Mouse (Mus musculus): ENCODE results near the gene Sdk1. TPM values are rescaled to one million over a fixed set of nuclear protein-coding genes. Genes with fewer than 3 reads are reported as not detected.
A peak's percentile ranks its signal among the peaks of the same experiment; 100 is the strongest.

The Sdk1 gene
- polyA plus RNA-seq (2015; fragmentation: Nextera tagmentation; extraction: Ambion mirVana): 2.0 and 2.3 TPM in 2 replicates

DNA sequence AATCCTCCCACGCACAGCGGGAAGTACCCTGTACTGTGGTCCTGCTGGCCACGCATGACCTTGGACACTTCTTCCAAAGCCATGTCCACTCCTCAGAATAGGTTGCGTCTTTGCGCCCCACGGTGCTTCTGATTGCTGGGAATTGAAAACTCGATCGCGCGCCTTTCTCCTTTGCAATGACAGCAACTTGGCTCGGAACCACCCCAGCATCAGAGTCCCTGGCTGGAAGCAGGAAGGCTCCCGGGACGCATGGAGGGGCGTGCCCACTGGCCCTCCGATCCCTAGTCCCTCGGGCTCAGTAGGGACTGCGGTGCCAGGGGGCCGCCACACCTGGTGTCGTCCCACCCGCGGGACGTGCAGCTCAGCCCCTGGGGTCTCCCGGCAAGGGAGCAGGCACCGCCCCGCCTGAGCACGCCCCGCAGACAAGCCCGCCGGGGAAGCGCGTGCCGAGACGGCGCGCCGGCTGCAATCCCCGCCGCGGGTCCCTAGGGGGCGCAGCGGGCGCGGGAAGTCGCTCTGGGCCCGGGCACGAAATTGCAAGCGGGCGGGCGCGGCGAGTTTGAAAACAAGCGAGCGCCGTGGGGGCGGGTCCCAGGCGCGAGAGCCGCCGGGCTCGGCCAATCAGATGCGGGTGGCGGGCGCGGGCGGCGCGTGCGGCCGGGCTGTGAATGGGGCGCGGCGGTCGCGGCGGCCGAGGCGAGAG lies at the start of gene Sdk1:
Sdk1 (plus strand) TSS at position 650 of the 703 bp plus-strand sequence.
- Histone ChIP-seq H3K36me3 (ENCODE audit: control insufficient read depth, insufficient read depth, low read length) (no peaks in the 10 kb centered on the region), H3K4me1 (ENCODE audit: control insufficient read depth, insufficient read depth, low read depth, low read length) (peaks cover 24% of the 10 kb centered on the region), H3K9me3 (ENCODE audit: control insufficient read depth, low read length) (no peaks in the 10 kb centered on the region), H3K27ac (ENCODE audit: low read depth, low read length) (peak within 1 kb of the TSS; percentile 57), H3K27me3 (replicated peaks; ENCODE audit: control insufficient read depth, insufficient read depth, low read length) (peaks cover 11% of the 10 kb centered on the region), H3K4me3 (ENCODE audit: low read length) (peak within 1 kb of the TSS; percentile 81), H3K4me2 (ENCODE audit: low read length) (peak within 1 kb of the TSS; percentile 97), H3K9ac (ENCODE audit: low read depth, low read length) (peak within 1 kb of the TSS; percentile 87)
- ATAC-seq: peak; percentile 97
- 0% methylated on average over 55 of the region's 77 CpGs for WGBS

- H3K4me2 ChIP-seq (ENCODE audit: low read length): peak overlapping the region; percentile 24; the same call in 1 of the 2 replicates
- 44% methylated on average over 4 of the region's 4 CpGs for WGBS
- no peaks in the 10 kb centered on the region for H3K9me3 ChIP-seq (ENCODE audit: control insufficient read depth, low read length)
- H3K4me3 ChIP-seq (ENCODE audit: low read length): no peak overlapping the region
- 0 out of 2 replicates have a peak, but pooled peaks have one; percentile 37 for ATAC-seq
- peaks cover 4% of the 10 kb centered on the region for H3K4me1 ChIP-seq (ENCODE audit: control insufficient read depth, insufficient read depth, low read depth, low read length)
- no peak overlapping the region for H3K27ac ChIP-seq (ENCODE audit: low read depth, low read length)
- no peaks in the 10 kb centered on the region for H3K27me3 ChIP-seq (replicated peaks; ENCODE audit: control insufficient read depth, insufficient read depth, low read length)
- H3K36me3 ChIP-seq (ENCODE audit: control insufficient read depth, insufficient read depth, low read length): no peaks in the 10 kb centered on the region
- H3K9ac ChIP-seq (ENCODE audit: low read depth, low read length): no peak overlapping the region
These were observed 44.0 kb upstream of the Sdk1 start for GRCm38 (mm10) chr5:141197278-141197677.

- WGBS: 76% methylated on average over 11 of the region's 11 CpGs
These were observed 38.8 kb upstream of the Sdk1 start for GRCm38 (mm10) chr5:141202276-141203065.

GRCm38 (mm10) chr5:141207061-141207460 lies 34.2 kb upstream of the Sdk1 start:
- Histone ChIP-seq H3K27me3 (replicated peaks; ENCODE audit: control insufficient read depth, insufficient read depth, low read length) (no peaks in the 10 kb centered on the region), H3K4me1 (ENCODE audit: control insufficient read depth, insufficient read depth, low read depth, low read length) (peaks cover 4% of the 10 kb centered on the region; the same call in 1 of the 2 replicates), H3K36me3 (ENCODE audit: control insufficient read depth, insufficient read depth, low read length) (no peaks in the 10 kb centered on the region), H3K4me2 (ENCODE audit: low read length) (no peak overlapping the region), H3K4me3 (ENCODE audit: low read length) (no peak overlapping the region), H3K9me3 (ENCODE audit: control insufficient read depth, low read length) (no peaks in the 10 kb centered on the region), H3K27ac (ENCODE audit: low read depth, low read length) (no peak overlapping the region), H3K9ac (ENCODE audit: low read depth, low read length) (no peak overlapping the region)
- ATAC-seq: no peak
- 54% methylated on average over 5 of the region's 5 CpGs for WGBS

More at GRCm38 (mm10) chr5:141202276-141203065, 38.8 kb upstream of the Sdk1 start:
- peaks cover 4% of the 10 kb centered on the region for H3K4me1 ChIP-seq (ENCODE audit: control insufficient read depth, insufficient read depth, low read depth, low read length)
- no peak overlapping the region for H3K9ac ChIP-seq (ENCODE audit: low read depth, low read length)
- H3K36me3 ChIP-seq (ENCODE audit: control insufficient read depth, insufficient read depth, low read length): no peaks in the 10 kb centered on the region
- no peak overlapping the region for H3K27ac ChIP-seq (ENCODE audit: low read depth, low read length)
- ATAC-seq: no peak
- no peaks in the 10 kb centered on the region for H3K9me3 ChIP-seq (ENCODE audit: control insufficient read depth, low read length)
- no peak overlapping the region for H3K4me2 ChIP-seq (ENCODE audit: low read length)
- H3K4me3 ChIP-seq (ENCODE audit: low read length): no peak overlapping the region
- H3K27me3 ChIP-seq (replicated peaks; ENCODE audit: control insufficient read depth, insufficient read depth, low read length): no peaks in the 10 kb centered on the region

DNA sequence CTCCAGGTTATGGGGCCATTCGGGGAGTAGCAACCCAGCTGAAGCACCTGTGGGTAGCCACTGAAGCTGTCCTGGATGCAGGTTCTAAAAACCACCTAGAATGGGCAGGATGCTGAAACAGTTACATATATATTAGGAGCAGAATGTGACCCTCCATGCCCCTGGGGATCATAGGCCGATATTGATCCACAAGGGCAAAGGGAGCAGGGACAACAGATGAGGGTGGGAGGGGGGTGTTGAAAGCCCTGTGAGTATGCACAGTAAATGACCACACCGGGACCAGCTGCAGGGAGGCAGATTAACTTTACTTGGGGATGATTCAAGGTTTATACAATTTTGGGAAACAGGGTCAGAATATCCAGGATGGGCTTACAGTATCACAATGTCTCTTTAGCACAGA lies 16.0 kb upstream of the Sdk1 start:
- WGBS: 88% methylated on average over 3 of the region's 3 CpGs
- no peak for ATAC-seq
- H3K4me2 ChIP-seq (ENCODE audit: low read length): no peak overlapping the region
- H3K9ac ChIP-seq (ENCODE audit: low read depth, low read length): no peak overlapping the region
- no peak overlapping the region for H3K4me3 ChIP-seq (ENCODE audit: low read length)
- H3K4me1 ChIP-seq (ENCODE audit: control insufficient read depth, insufficient read depth, low read depth, low read length): no peaks in the 10 kb centered on the region
- H3K36me3 ChIP-seq (ENCODE audit: control insufficient read depth, insufficient read depth, low read length): no peaks in the 10 kb centered on the region
- H3K27me3 ChIP-seq (replicated peaks; ENCODE audit: control insufficient read depth, insufficient read depth, low read length): no peaks in the 10 kb centered on the region
- no peaks in the 10 kb centered on the region for H3K9me3 ChIP-seq (ENCODE audit: control insufficient read depth, low read length)
- no peak overlapping the region for H3K27ac ChIP-seq (ENCODE audit: low read depth, low read length)

GRCm38 (mm10) chr5:141234326-141234725 lies 7.0 kb upstream of the Sdk1 start:
- peaks cover 5% of the 10 kb centered on the region for H3K27me3 ChIP-seq (replicated peaks; ENCODE audit: control insufficient read depth, insufficient read depth, low read length)
- WGBS: 23% methylated on average over 4 of the region's 4 CpGs
- no peaks in the 10 kb centered on the region for H3K9me3 ChIP-seq (ENCODE audit: control insufficient read depth, low read length)
- no peak overlapping the region for H3K27ac ChIP-seq (ENCODE audit: low read depth, low read length)
- no peak overlapping the region for H3K9ac ChIP-seq (ENCODE audit: low read depth, low read length)
- ATAC-seq: no peak
- H3K4me2 ChIP-seq (ENCODE audit: low read length): no peak overlapping the region
- peaks cover 2% of the 10 kb centered on the region; the same call in 1 of the 2 replicates for H3K4me1 ChIP-seq (ENCODE audit: control insufficient read depth, insufficient read depth, low read depth, low read length)
- no peak overlapping the region for H3K4me3 ChIP-seq (ENCODE audit: low read length)
- H3K36me3 ChIP-seq (ENCODE audit: control insufficient read depth, insufficient read depth, low read length): no peaks in the 10 kb centered on the region

DNA sequence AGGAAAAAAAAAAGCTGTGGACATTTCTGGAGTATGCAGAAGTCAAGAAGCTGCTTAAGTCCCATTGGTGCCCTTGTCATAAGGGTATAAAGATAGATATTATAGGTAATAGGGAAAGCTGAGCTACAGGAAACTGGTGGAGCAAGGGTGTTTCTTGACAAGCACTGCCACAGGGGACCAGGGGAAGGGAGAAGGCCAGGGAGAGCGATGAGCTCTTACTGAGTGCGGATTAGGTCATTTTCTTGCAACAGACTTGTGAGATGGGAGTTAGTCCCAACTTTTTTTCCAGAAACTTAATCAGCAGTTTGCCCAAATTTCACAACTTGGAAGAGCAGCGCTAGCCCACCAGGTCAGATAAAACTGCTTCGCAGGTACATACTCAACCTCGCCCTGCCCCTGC lies 1.9 kb upstream of the Sdk1 start:
- Histone ChIP-seq H3K4me1 (ENCODE audit: control insufficient read depth, insufficient read depth, low read depth, low read length) (peaks cover 25% of the 10 kb centered on the region), H3K4me2 (ENCODE audit: low read length) (no peak overlapping the region), H3K36me3 (ENCODE audit: control insufficient read depth, insufficient read depth, low read length) (no peaks in the 10 kb centered on the region), H3K27ac (ENCODE audit: low read depth, low read length) (no peak overlapping the region), H3K9me3 (ENCODE audit: control insufficient read depth, low read length) (no peaks in the 10 kb centered on the region), H3K4me3 (ENCODE audit: low read length) (no peak overlapping the region), H3K9ac (ENCODE audit: low read depth, low read length) (no peak overlapping the region), H3K27me3 (replicated peaks; ENCODE audit: control insufficient read depth, insufficient read depth, low read length) (peaks cover 9% of the 10 kb centered on the region)
- WGBS: 27% methylated on average over 5 of the region's 5 CpGs
- no peak for ATAC-seq

DNA sequence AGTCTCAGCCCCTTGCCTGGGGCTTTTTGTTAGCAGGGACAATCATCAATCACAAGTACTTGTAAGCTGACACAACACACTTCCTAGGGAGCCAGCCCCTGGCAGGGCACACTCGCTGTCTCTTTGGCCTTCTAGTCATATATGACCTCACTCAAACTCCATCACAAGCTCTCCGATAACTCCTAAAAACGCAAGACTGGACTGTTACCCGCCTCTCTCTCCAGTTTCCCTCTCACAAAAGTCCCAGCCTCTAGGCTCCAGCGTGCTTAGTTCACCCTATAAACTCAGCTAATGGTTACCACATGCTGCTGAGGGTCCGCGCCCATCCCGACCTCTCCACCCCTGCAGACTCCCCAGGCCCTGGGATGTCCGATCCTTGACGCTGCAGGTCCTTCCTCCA lies 849 bp upstream of the Sdk1 start:
- H3K9me3 ChIP-seq (ENCODE audit: control insufficient read depth, low read length): no peaks in the 10 kb centered on the region
- ATAC-seq: no peak
- no peak overlapping the region for H3K27ac ChIP-seq (ENCODE audit: low read depth, low read length)
- peak overlapping the region; percentile 97 for H3K4me2 ChIP-seq (ENCODE audit: low read length)
- H3K36me3 ChIP-seq (ENCODE audit: control insufficient read depth, insufficient read depth, low read length): no peaks in the 10 kb centered on the region
- H3K4me3 ChIP-seq (ENCODE audit: low read length): peak overlapping the region; percentile 81
- peaks cover 11% of the 10 kb centered on the region for H3K27me3 ChIP-seq (replicated peaks; ENCODE audit: control insufficient read depth, insufficient read depth, low read length)
- H3K9ac ChIP-seq (ENCODE audit: low read depth, low read length): peak overlapping the region; percentile 70
- WGBS: under 1% methylated on average over 10 of the region's 10 CpGs
- peaks cover 24% of the 10 kb centered on the region for H3K4me1 ChIP-seq (ENCODE audit: control insufficient read depth, insufficient read depth, low read depth, low read length)

DNA sequence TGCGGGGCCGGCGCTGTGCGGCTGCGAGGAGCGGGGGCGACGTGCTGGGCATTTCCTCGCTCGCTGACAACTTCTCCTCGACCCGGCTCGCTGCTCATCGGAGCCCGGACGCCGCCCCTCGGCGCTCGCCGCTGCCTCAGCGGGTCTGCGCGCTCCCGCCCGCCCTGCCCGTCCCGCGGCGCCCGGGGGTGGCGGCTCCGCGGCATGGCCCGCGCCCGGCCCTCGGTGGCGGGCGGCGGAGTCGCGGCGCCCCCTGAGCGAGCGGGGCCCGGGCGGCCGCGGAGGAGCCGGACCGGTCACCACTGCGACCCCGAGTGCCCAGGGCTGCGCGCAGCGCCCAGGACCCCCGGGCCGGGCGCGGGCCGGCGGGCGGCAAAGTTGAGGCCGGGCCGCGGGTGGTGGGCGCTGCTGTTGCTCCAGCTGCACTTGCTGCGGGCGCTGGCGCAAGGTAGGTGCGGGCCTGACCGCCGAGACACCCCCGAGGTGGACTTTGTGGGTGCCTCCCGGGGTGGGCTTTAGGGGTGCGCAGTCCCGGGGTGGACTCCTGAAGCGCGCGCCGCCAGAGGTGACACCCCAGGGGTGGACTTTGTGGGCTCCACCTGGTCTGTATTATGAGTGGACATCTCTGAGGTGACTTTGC lies 475 bp downstream of the Sdk1 start:
- peak overlapping the region; percentile 97 for H3K4me2 ChIP-seq (ENCODE audit: low read length)
- H3K27ac ChIP-seq (ENCODE audit: low read depth, low read length): peak overlapping the region; percentile 57
- peaks cover 24% of the 10 kb centered on the region for H3K4me1 ChIP-seq (ENCODE audit: control insufficient read depth, insufficient read depth, low read depth, low read length)
- H3K9ac ChIP-seq (ENCODE audit: low read depth, low read length): peak overlapping the region; percentile 87
- under 1% methylated on average over 35 of the region's 82 CpGs for WGBS
- H3K27me3 ChIP-seq (replicated peaks; ENCODE audit: control insufficient read depth, insufficient read depth, low read length): peaks cover 11% of the 10 kb centered on the region
- peak overlapping the region; percentile 81 for H3K4me3 ChIP-seq (ENCODE audit: low read length)
- ATAC-seq: no peak; the same call in 1 of the 2 replicates
- no peaks in the 10 kb centered on the region for H3K9me3 ChIP-seq (ENCODE audit: control insufficient read depth, low read length)
- no peaks in the 10 kb centered on the region for H3K36me3 ChIP-seq (ENCODE audit: control insufficient read depth, insufficient read depth, low read length)

Measured in hindbrain, embryonic 16.5 days (tissue).